Comparison of ENCODE assay signal across 24 mouse cellular contexts in genomic region chr10:33786604-33787003, GRCm38 (mm10). TPM values are rescaled to one million over a fixed set of nuclear protein-coding genes. Genes with fewer than 3 reads are reported as not detected.
DNase-seq lines count a peak whose midpoint lies in the region; ATAC-seq and TF ChIP-seq lines count a peak whose summit lies in the region.
"Had no signal": no experiment of that assay in that cellular context is flagged by ENCODE, and none has a peak within 500 bp of the region (broad histone marks: within the 10 kb centered on the region; RNA-seq: fewer than 3 reads in every experiment).

Gene Sult3a2 (minus strand): TSS chr10:33786704.

- no peak within 1 kb of the TSS for H3K4me3 ChIP-seq in liver, adult 2 months (ENCODE audit: insufficient read depth, low read depth, low read length)
- no peak within 1 kb of the TSS for H3K4me3 ChIP-seq in liver, postnatal 0 days (ENCODE audit: low read depth, low read length)

- peak; percentile 49 for DNase-seq in liver, adult 2 months (ENCODE audit: extremely low read depth, low read depth, low spot score)
- DNase-seq in liver, postnatal 0 days: no peak
- DNase-seq: adrenal gland, adult 2 months; adrenal gland, adult 8-10 months; adrenal gland, postnatal 10 days; adrenal gland, postnatal 14 days; adrenal gland, postnatal 25 days; adrenal gland, postnatal 36 days; B cell, adult 2 months; cerebellum, adult 11 months; cerebellum, adult 11-12 months; cerebellum, adult 18-20 months; cerebellum, adult 2 months had no signal

- WGBS in liver, adult 2 months: 45% methylated on average over 3 of the region's 3 CpGs
- 70% methylated on average over 3 of the region's 3 CpGs for WGBS in liver, postnatal 0 days (ENCODE audit: insufficient replicate concordance)

- no peaks in the 10 kb centered on the region for H3K9me3 ChIP-seq in liver, postnatal 0 days (ENCODE audit: low read length)
- H3K9me3 ChIP-seq: G1E had no signal

- no peak for ATAC-seq in liver, postnatal 0 days
- ATAC-seq: activated CD4-positive, CD25-positive, alpha-beta regulatory T cell, adult 4 months; CD4-positive, CD25-positive, alpha-beta regulatory T cell, adult 4 months; Patski had no signal

- no peak within 1 kb of the TSS for H3K9ac ChIP-seq in liver, adult 2 months (ENCODE audit: low read depth, low read length)
- H3K9ac ChIP-seq in liver, postnatal 0 days (replicated peaks): no peak within 1 kb of the TSS

- no peak for TF ChIP-seq EP300 in liver, postnatal 0 days (IDR thresholded peaks at IDR 0.05; ENCODE audit: low read depth)

- H3K79me2 ChIP-seq in liver, adult 2 months (ENCODE audit: control insufficient read depth, insufficient read depth, low read length): no peaks in the 10 kb centered on the region

- no peak within 1 kb of the TSS for H3K4me2 ChIP-seq in liver, postnatal 0 days (ENCODE audit: low read depth, low read length)

- TF ChIP-seq POLR2A in liver, adult 2 months (IDR thresholded peaks at IDR 0.05; ENCODE audit: extremely low read depth, insufficient read depth, low read length): no peak

- TF ChIP-seq CTCF in liver, adult 2 months (IDR thresholded peaks at IDR 0.05; ENCODE audit: low read depth, low read length): no peak
- no peak for TF ChIP-seq CTCF in liver, postnatal 0 days (IDR thresholded peaks at IDR 0.05; ENCODE audit: low read depth)

- H3K4me1 ChIP-seq in liver, adult 2 months (ENCODE audit: control insufficient read depth, insufficient read depth, low read length): peaks cover 3% of the 10 kb centered on the region
- no peaks in the 10 kb centered on the region for H3K4me1 ChIP-seq in liver, postnatal 0 days (ENCODE audit: insufficient read depth)

- H3K27ac ChIP-seq in liver, adult 2 months (replicated peaks; ENCODE audit: insufficient read depth, low read depth, low read length): no peak within 1 kb of the TSS
- H3K27ac ChIP-seq in liver, postnatal 0 days (ENCODE audit: low read depth): no peak within 1 kb of the TSS

- H3K27me3 ChIP-seq in liver, adult 2 months (ENCODE audit: control insufficient read depth, insufficient read depth, low read length): no peaks in the 10 kb centered on the region
- no peaks in the 10 kb centered on the region for H3K27me3 ChIP-seq in liver, postnatal 0 days (ENCODE audit: insufficient read depth, low read length)
- H3K27me3 ChIP-seq: CH12.LX had no signal

- H3K36me3 ChIP-seq in liver, adult 2 months (ENCODE audit: control insufficient read depth, insufficient read depth, low read length): no peaks in the 10 kb centered on the region
- no peaks in the 10 kb centered on the region for H3K36me3 ChIP-seq in liver, postnatal 0 days (replicated peaks; ENCODE audit: insufficient read depth, low read length)
- H3K36me3 ChIP-seq: G1E had no signal

RNA-seq across cellular contexts. Expression of gene Sult3a2, which starts in this region (rescaled TPM):
- 1.1 and 21.5 TPM in 2 replicates for total RNA-seq in liver, adult 2 months (2014; rRNA removed)
- 2.2 TPM in 1 of 2 replicates, not detected in the other for polyA plus RNA-seq in liver, adult 2 months (2012; rRNA removed)
- polyA plus RNA-seq in liver, postnatal 0 days (2015; fragmentation: Nextera tagmentation; extraction: Ambion mirVana): not detected in 2 replicates
- total RNA-seq: adrenal gland, adult 18-20 months; adrenal gland, adult 8-10 months; adrenal gland, postnatal 10 days; adrenal gland, postnatal 14 days; adrenal gland, postnatal 25 days; adrenal gland, postnatal 36 days; adrenal gland, postnatal 4 days; CH12.LX; ES-E14; G1E; MEL had no signal
- polyA plus RNA-seq: activated CD4-positive, CD25-positive, alpha-beta regulatory T cell, adult 4 months; adrenal gland, adult 2 months; brain, embryonic 14.5 days; C2C12; CD4-positive, CD25-positive, alpha-beta regulatory T cell, adult 4 months; cerebellum, adult 2 months; G1E; Patski had no signal
